18 mouse cellular contexts compared by ENCODE assay signal in genomic region chr8:8426201-8426600, GRCm38 (mm10).
"Had no signal": no experiment of that assay in that cellular context is flagged by ENCODE, and none has a peak within 500 bp of the region (broad histone marks: within the 10 kb centered on the region; RNA-seq: fewer than 3 reads in every experiment).

No protein-coding gene starts in this region.

- H3K4me2 ChIP-seq: lung, embryonic 14.5 days; midbrain, embryonic 12.5 days; neural tube, embryonic 13.5 days; neural tube, embryonic 15.5 days had no signal

- H3K4me1 ChIP-seq: midbrain, embryonic 12.5 days; neural tube, embryonic 13.5 days; neural tube, embryonic 15.5 days had no signal

- ATAC-seq: midbrain, embryonic 16.5 days had no signal

- DNase-seq: lung, adult 18-20 months; lung, embryonic 14.5 days; lung, postnatal 10 days; lung, postnatal 4 days; midbrain, embryonic 14.5 days; retina, postnatal 1 day; right cerebral cortex, postnatal 25 days; right cerebral cortex, postnatal 4 days; spleen, adult 18-20 months; thymus, adult 18-20 months; thymus, postnatal 14 days; thymus, postnatal 36 days had no signal

- H3K4me3 ChIP-seq: midbrain, embryonic 10.5 days; midbrain, embryonic 12.5 days; myocyte; neural tube, embryonic 13.5 days; neural tube, embryonic 15.5 days had no signal

- H3K27ac ChIP-seq: midbrain, embryonic 10.5 days; midbrain, embryonic 12.5 days; neural tube, embryonic 13.5 days; neural tube, embryonic 15.5 days had no signal

- H3K27me3 ChIP-seq: neural tube, embryonic 13.5 days; neural tube, embryonic 15.5 days had no signal

- H3K36me3 ChIP-seq: midbrain, embryonic 10.5 days; midbrain, embryonic 12.5 days; neural tube, embryonic 13.5 days; neural tube, embryonic 15.5 days had no signal

- H3K9me3 ChIP-seq: midbrain, embryonic 10.5 days; midbrain, embryonic 12.5 days; neural tube, embryonic 13.5 days; neural tube, embryonic 15.5 days had no signal

- H3K9ac ChIP-seq: lung, embryonic 14.5 days; midbrain, embryonic 12.5 days; neural tube, embryonic 13.5 days; neural tube, embryonic 15.5 days had no signal
